Mouse (Mus musculus) forebrain, embryonic 14.5 days (tissue): ENCODE measurements around the gene Rpl24. TPM values are rescaled to one million over a fixed set of nuclear protein-coding genes. Genes with fewer than 3 reads are reported as not detected.

ENCODE experiments used
- ATAC-seq: fragments of 200-750 bp; cut with Nextera tagmentation; 2 replicates; pipeline ENCODE4 v1.8.0; 2017; ENCODE audit warnings: mild to moderate bottlenecking, moderate library complexity
- DNase-seq: peaks from one replicate; pipeline ENCODE4 v3.0.0-alpha.2; 2015; ENCODE audit warnings: low spot score
- H3K27ac ChIP-seq: fragments of 300-500 bp; sonication (generic); 2 replicates; pipeline ENCODE4 v1.5.1; 2014; ENCODE audit warnings: low read depth, mild to moderate bottlenecking, control low read depth, low read length, moderate library complexity
- H3K27me3 ChIP-seq: fragments of 300-500 bp; sonication (generic); replicated peaks from 2 replicates; pipeline ENCODE4 v1.6.1; 2014; ENCODE audit warnings: low read length, control low read depth, mixed read lengths; ENCODE audit not compliant: control insufficient read depth, insufficient read depth
- H3K36me3 ChIP-seq: fragments of 300-500 bp; sonication (generic); 2 replicates; pipeline ENCODE4 v1.6.1; 2014; ENCODE audit warnings: low read length, control low read depth; ENCODE audit not compliant: control insufficient read depth, insufficient read depth
- H3K4me1 ChIP-seq: fragments of 300-500 bp; sonication (generic); 2 replicates; pipeline ENCODE4 v1.6.1; 2014; ENCODE audit warnings: antibody characterized with exemption, low read length, control low read depth; ENCODE audit not compliant: control insufficient read depth, insufficient read depth
- H3K4me2 ChIP-seq: fragments of 300-500 bp; sonication (generic); 2 replicates; pipeline ENCODE4 v1.6.1; 2014; ENCODE audit warnings: mild to moderate bottlenecking, control low read depth, low read length
- H3K4me3 ChIP-seq: fragments of 300-500 bp; sonication (generic); 2 replicates; pipeline ENCODE4 v1.5.1; 2014; ENCODE audit warnings: low read depth, low read length, control low read depth
- H3K9ac ChIP-seq: fragments of 300-500 bp; sonication (generic); 2 replicates; pipeline ENCODE4 v1.6.1; 2014; ENCODE audit warnings: mild to moderate bottlenecking, low read length, control low read depth, moderate library complexity
- H3K9me3 ChIP-seq: fragments of 300-500 bp; sonication (generic); replicated peaks from 2 replicates; pipeline ENCODE4 v1.6.1; 2016; ENCODE audit warnings: low read length, control low read depth, mixed read lengths; ENCODE audit not compliant: control insufficient read depth
- WGBS: fragments of 180-500 bp; shearing (Covaris S2); extraction: QIAGEN DNeasy Blood & Tissue Kit; methylation state at CpG from one replicate; pipeline ENCODE4 v1.1.7; 2014; 5-methylcytosine and 5-hydroxymethylcytosine counted together
- polyA plus RNA-seq: library from polyadenylated mRNA; unstranded; fragments of >200 nt; fragmentation: Nextera tagmentation; extraction: Ambion mirVana; gene quantifications from 2 replicates; pipeline ENCODE4 v1.2.1, GENCODE M21; 2014

Gene Rpl24
- polyA plus RNA-seq, 1 experiment from 2014 or later: 738 TPM

- peaks cover 10% of the 10 kb centered on the region for H3K36me3 ChIP-seq
- no peak overlapping the region for H3K9ac ChIP-seq
- 67% methylated on average over 4 of the region's 4 CpGs for WGBS
- DNase-seq: peak; percentile 34
- no peak overlapping the region for H3K4me2 ChIP-seq
- peaks cover 6% of the 10 kb centered on the region for H3K4me1 ChIP-seq
- H3K27ac ChIP-seq: no peak overlapping the region
- ATAC-seq: no peak
- no peak overlapping the region for H3K4me3 ChIP-seq
- no peaks in the 10 kb centered on the region for H3K27me3 ChIP-seq
- H3K9me3 ChIP-seq: no peaks in the 10 kb centered on the region
Measured at GRCm38 (mm10) chr16:55964126-55964949, 1.7 kb upstream of the Rpl24 start.

- H3K4me3 ChIP-seq: peak overlapping the region; percentile 89
- H3K9ac ChIP-seq: peak overlapping the region; percentile 93
- DNase-seq: no peak
- 14% methylated on average over 1 of the region's 1 CpGs for WGBS
- peaks cover 38% of the 10 kb centered on the region for H3K36me3 ChIP-seq
- ATAC-seq: no peak
- H3K4me1 ChIP-seq: peaks cover 6% of the 10 kb centered on the region
- no peak overlapping the region for H3K27ac ChIP-seq
- no peaks in the 10 kb centered on the region for H3K27me3 ChIP-seq
- peak overlapping the region; percentile 91 for H3K4me2 ChIP-seq
- H3K9me3 ChIP-seq: no peaks in the 10 kb centered on the region
Measured at GRCm38 (mm10) chr16:55967221-55967620, 1.1 kb downstream of the Rpl24 start.

GRCm38 (mm10) chr16:55969147-55969546 is 3.1 kb downstream of the Rpl24 start:
- H3K4me2 ChIP-seq: no peak overlapping the region
- H3K27ac ChIP-seq: no peak overlapping the region
- H3K9me3 ChIP-seq: no peaks in the 10 kb centered on the region
- H3K36me3 ChIP-seq: peaks cover 44% of the 10 kb centered on the region
- H3K4me1 ChIP-seq: peaks cover 6% of the 10 kb centered on the region
- ATAC-seq: no peak
- no peak overlapping the region for H3K9ac ChIP-seq
- no peak overlapping the region for H3K4me3 ChIP-seq
- H3K27me3 ChIP-seq: no peaks in the 10 kb centered on the region
- peak; percentile 61 for DNase-seq
- 74% methylated on average over 3 of the region's 3 CpGs for WGBS

GRCm38 (mm10) chr16:55970416-55970815 is 4.3 kb downstream of the Rpl24 start:
- Histone ChIP-seq H3K4me2 (no peak overlapping the region), H3K9ac (no peak overlapping the region), H3K36me3 (peaks cover 44% of the 10 kb centered on the region), H3K9me3 (no peaks in the 10 kb centered on the region), H3K4me1 (peaks cover 11% of the 10 kb centered on the region), H3K4me3 (no peak overlapping the region), H3K27ac (no peak overlapping the region), H3K27me3 (no peaks in the 10 kb centered on the region)
- DNase-seq (no peak), ATAC-seq (no peak)
- WGBS: 90% methylated on average over 5 of the region's 5 CpGs

GRCm38 (mm10) chr16:55971735-55972615 is 5.9 kb downstream of the Rpl24 start:
- no peak overlapping the region for H3K4me2 ChIP-seq
- no peaks in the 10 kb centered on the region for H3K9me3 ChIP-seq
- H3K9ac ChIP-seq: no peak overlapping the region
- H3K27ac ChIP-seq: no peak overlapping the region
- no peak for DNase-seq
- no peaks in the 10 kb centered on the region for H3K27me3 ChIP-seq
- H3K4me3 ChIP-seq: no peak overlapping the region
- WGBS: 77% methylated on average over 6 of the region's 6 CpGs
- H3K36me3 ChIP-seq: peaks cover 44% of the 10 kb centered on the region
- no peak for ATAC-seq
- peaks cover 17% of the 10 kb centered on the region for H3K4me1 ChIP-seq

- DNase-seq (no peak), ATAC-seq (no peak)
- Histone ChIP-seq H3K4me1 (peaks cover 11% of the 10 kb centered on the region), H3K4me2 (peak overlapping the region; percentile 72), H3K9ac (peak overlapping the region; percentile 40; the same call in 1 of the 2 replicates), H3K36me3 (peaks cover 41% of the 10 kb centered on the region), H3K27me3 (no peaks in the 10 kb centered on the region), H3K9me3 (no peaks in the 10 kb centered on the region), H3K27ac (no peak overlapping the region), H3K4me3 (peak overlapping the region; percentile 93)
- 58% methylated on average over 10 of the region's 10 CpGs for WGBS
Measured at GRCm38 (mm10) chr16:55972626-55973201, 6.6 kb downstream of the Rpl24 start.

GRCm38 (mm10) chr16:55973431-55974255 is 7.6 kb downstream of the Rpl24 start, which contains the start of gene Zbtb11:
Gene Zbtb11, plus strand, starts transcription at chr16:55973883.
- DNase-seq (peak; percentile 99), ATAC-seq (peak; percentile 98)
- Histone ChIP-seq H3K9me3 (no peaks in the 10 kb centered on the region), H3K27me3 (no peaks in the 10 kb centered on the region), H3K4me1 (peaks cover 11% of the 10 kb centered on the region), H3K27ac (peak within 1 kb of the TSS; percentile 86), H3K9ac (peak within 1 kb of the TSS; percentile 83), H3K36me3 (peaks cover 41% of the 10 kb centered on the region), H3K4me3 (peak within 1 kb of the TSS; percentile 93), H3K4me2 (peak within 1 kb of the TSS; percentile 81)
- WGBS: under 1% methylated on average over 72 of the region's 86 CpGs

- H3K4me2 ChIP-seq: peak overlapping the region; percentile 81
- peaks cover 11% of the 10 kb centered on the region for H3K4me1 ChIP-seq
- ATAC-seq: peak; percentile 84
- peak overlapping the region; percentile 93 for H3K4me3 ChIP-seq
- H3K36me3 ChIP-seq: peaks cover 34% of the 10 kb centered on the region
- peak; percentile 90 for DNase-seq
- H3K27ac ChIP-seq: peak overlapping the region; percentile 86
- under 1% methylated on average over 55 of the region's 55 CpGs for WGBS
- no peaks in the 10 kb centered on the region for H3K9me3 ChIP-seq
- H3K9ac ChIP-seq: peak overlapping the region; percentile 83
- no peaks in the 10 kb centered on the region for H3K27me3 ChIP-seq
Measured at GRCm38 (mm10) chr16:55974256-55974902, 8.3 kb downstream of the Rpl24 start.
